Mouse (Mus musculus) gastrocnemius, adult 18-20 months (tissue): ENCODE measurements around the gene Pias4. TPM values are rescaled to one million over a fixed set of nuclear protein-coding genes. Genes with fewer than 3 reads are reported as not detected.
"Not testable (repeated sequence)": the region's sequence is repeated elsewhere in the genome, so short reads cannot be mapped to it uniquely, and the experiment has no call there.

Experiments
- DNase-seq: peaks from one replicate; pipeline ENCODE4 v3.0.0; 2021; ENCODE audit warnings: low spot score
- total RNA-seq, 2 experiments: library from RNA; stranded (reverse); gene quantifications; 2 replicates each; pipeline ENCODE4 v1.2.3; 2021

Pias4 gene
- total RNA-seq, 2 experiments from 2014 or later: 15.3 to 17.1 TPM

DNA sequence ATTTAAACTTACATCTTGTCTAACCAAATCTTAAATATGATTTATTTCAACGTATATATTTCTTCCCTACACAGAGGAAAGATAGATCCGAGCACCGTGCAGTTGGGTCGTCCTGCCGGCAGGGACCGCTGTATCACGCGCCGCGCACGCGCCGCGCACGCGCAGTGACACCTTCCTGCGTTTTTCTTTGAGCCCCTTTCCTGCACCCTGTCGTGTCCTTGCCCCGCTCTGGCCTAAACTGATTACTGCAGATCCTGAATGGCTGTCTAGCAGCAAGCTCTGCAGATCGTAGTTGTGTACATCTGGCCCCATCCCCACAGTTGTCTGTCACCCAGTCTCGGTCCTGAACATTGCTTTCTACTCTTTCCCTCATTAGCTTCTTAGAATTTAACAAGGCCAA is 5.4 kb upstream of the Pias4 start:
- peak; percentile 78 for DNase-seq

DNA sequence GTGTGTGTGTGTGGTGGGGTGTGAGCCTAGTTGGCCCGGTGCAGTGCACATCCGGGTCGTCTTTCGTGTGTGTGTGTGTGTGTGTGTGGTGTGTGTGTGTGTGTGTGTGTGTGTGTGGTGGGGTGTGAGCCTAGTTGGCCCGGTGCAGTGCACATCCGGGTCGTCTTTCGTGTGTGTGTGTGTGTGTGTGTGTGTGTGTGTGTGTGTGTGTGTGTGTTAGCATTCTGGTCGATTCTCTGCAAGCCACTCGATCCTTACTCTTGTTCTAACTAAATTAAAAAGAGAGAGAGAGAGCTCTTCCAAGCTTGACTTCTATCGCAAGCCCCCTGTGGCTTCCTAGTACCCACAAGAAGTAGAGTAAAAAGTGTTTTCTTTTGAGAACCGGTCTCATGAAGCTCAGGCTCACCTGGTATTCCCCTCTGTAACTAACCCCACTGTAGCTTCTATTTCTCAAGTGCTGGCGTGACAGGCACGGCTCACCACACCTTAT is 1.7 kb upstream of the Pias4 start:
- not testable (repeated sequence) for DNase-seq

DNA sequence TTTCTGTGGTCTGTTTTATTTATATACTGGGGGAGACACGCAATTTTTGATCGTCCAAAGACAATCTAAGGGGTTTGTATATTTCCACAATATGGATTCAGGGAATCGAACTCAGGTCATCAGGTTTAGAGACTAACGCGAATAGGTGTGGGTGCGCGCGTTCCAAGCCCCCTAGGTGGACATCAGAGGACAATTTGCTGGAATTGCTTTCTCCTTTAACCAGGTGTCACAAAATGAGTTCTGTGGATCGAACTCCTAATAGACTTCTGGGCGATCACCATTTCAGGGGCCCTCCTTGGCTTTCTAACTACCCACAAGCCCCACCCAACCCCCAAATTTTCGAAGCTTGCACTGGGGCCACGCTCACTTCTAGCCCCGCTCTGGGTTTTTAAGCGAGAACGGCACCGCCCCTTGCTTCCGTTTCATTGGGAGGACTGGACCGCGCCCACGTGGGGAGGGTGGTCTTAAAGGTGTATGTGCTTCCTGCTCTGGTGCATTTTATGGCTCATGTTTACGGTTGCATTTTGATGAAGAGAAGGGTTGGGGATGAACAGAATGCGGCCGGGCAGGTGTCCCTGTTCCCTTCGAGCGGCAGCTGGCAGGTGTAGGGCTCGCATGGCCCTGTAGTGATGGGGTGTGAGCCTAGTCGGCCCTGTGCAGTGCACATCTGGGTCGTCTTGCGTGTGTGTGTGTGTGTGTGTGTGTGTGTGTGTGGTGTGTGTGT is 960 bp upstream of the Pias4 start:
- peak; percentile 88 for DNase-seq

DNA sequence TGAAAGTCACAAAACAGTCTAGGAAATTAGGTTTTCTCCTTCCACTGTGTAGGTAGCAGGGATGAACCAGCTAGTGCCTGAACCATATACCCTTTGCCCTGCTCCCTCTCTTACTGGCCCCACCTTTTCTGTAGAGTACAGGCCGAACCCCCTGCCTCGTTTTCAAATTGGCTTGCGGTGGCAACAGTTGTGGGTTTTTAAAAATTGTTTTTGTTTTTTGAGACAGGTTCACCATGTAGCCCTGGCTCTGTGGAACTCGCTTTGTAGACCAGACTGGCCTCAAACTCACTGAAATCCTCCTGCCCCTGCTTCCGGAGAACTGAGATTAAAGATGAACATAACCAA is 336 bp upstream of the Pias4 start:
- DNase-seq: no peak

DNA sequence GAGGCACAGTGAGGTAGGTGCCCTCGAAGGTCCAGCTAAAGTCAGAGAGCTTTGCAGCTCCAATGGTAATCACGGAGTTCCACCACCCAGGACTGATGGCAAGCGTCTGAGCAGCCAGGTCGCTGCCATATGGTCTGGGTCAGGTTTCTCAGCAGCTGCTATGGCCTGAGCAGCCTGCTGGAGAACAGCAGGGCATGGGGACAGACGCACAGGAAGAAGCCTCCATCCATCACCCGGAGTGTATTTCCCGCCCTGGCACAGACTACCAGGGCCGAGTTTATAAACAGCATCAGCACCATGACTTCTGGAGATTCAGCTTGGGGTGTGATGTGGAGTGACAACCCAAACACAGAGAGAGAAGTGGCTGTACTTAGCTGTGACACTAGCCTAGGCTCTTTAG is 2.6 kb downstream of the Pias4 start:
- no peak for DNase-seq

DNA sequence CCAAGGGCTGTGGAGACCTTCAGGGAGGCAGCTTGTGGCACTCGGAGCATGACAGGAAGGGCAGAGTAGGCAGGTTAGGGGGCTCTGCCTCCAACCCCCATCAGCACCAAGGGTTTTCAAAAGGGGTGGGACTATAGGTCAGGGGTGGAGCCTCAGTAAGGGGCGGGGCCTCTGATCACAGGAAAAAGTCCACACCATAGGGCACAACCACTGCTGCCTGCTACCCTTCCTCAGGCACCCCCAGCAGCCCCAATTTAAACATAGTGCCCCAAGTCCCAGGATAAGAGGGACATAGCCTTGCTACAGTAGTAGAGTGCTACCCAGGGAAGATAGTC is 5.4 kb downstream of the Pias4 start:
- no peak for DNase-seq

DNA sequence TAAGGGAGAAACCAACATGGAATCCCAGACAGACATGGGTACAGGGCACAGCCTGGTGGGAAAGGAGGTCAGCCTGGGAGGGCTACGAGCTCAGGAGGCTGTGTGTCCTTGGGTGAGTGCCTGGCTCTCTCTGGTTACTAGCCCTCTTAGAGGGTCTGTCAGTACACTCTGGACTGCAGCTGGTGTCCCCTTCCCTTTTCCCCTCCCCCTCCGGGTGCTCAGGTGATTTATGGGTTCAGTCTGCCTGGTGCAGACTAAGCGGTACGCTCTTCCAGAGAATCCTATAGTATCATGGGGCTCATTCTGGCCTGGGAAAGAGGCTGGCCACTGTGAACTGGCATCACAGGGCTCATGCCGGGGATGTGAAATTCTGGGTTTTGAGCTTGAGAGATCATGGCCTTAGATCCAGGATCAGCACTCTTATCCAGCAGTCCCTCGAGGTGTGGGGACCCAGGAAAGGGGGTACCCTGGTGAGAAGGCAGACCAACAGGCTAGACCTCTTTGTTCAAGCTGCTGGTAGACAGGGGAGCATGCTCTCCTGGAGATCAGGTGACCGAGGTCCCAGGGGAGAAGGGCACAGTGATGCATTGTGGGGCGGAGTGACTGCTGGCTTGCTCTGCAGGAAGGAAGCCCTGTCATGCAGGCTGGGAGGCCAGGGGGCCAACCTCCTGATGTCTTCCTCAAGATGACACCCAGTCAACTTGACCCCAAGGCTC is 6.0 kb downstream of the Pias4 start:
- no peak for DNase-seq

DNA sequence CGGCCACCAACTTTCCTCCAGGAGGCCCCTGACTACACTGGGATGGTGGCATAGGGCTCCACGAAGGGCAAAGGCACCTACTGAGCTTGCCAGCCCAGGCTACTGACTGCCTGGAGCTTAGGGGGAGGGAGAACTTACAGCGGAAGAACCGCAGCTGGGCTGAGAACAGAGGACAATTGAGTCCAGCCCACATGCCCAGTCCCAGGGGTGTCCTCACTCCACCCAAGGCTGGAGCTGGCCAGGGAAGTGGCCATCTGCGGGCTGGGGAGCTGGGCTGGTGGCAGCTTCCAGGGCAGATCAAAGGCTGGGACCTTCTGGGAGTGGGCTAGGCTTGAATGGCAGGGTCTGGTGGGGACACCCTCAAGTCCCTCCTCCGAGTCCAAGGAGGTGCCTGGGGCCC is 13.0 kb downstream of the Pias4 start:
- DNase-seq: no peak

DNA sequence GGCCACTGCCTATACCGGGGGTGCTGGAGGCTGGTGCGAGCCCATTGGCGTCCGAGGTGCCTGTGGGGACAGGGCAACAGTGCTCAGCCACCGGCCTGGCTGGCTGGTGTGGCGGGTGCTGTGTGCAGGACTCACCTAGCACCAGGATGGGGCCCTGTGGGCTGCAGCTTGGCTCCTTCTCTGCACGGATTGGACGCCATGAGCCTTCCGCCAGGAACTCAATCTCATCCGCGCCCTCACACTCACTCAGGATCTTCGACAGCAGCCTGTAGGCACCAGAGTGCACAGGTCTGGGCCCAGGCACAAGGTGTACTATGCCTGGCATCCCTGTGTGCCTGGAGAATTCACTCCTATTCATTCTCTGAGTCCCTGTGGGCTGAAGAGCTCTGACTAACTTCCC is 13.4 kb downstream of the Pias4 start:
- DNase-seq: no peak

DNA sequence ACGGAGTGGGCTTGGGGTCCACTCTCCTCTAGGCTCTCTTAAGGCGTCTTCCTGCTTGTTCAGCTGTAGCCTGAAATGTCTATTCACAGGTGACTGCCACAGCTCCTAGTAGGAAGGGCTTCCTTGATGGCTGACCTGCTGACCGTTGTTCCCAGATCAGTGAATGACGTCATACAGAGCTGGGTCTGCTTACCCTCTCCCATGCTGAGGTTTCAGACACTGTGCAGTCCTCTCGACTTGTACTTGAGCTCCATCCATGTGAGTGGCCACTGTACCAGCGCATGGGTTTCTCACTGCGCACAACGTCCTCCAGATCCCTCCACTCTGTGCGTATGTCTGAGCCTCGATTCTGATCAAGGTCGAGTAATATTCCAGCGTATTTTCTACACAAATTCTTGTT is 15.1 kb downstream of the Pias4 start:
- DNase-seq: no peak

DNA sequence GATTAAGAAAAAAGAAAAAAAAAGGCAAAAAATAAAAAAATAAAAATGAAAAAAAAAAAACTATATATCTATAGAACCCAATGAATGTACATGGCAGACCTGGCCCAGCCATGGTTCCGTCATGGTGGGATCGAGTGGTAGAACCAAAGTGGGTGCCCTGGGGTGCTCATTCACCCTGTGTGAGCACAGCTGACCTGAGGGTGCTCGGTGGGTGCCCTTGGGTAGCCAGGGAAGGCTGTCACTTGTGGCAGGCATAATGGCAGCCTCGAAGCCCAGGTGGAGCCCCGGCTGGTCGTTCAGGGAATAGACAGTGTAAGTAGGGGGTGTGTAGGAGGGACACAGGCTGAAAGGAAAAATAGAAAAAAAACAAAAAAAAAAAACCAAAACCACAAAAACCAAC is 16.5 kb downstream of the Pias4 start:
- DNase-seq: no peak

DNA sequence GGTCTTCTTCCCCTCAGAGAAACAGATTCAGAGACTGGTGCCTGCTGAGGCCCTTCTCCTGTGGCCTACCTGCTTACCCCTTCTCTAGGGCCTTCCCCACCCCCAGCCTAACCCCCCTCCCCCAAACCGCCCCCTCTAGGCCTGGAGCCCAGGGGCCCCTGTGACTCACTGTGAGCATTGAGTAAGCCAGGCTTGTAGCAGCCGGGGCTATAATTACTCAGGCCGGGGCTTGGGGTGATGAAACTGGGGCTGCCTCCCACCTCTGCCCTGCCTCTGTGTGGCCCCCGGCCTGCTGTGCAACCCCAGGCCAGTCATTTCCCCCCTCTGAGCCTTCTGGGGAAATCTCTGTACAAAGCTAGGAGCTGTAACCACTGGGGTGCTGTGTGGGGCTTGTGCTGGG is 21.4 kb downstream of the Pias4 start:
- no peak for DNase-seq

DNA sequence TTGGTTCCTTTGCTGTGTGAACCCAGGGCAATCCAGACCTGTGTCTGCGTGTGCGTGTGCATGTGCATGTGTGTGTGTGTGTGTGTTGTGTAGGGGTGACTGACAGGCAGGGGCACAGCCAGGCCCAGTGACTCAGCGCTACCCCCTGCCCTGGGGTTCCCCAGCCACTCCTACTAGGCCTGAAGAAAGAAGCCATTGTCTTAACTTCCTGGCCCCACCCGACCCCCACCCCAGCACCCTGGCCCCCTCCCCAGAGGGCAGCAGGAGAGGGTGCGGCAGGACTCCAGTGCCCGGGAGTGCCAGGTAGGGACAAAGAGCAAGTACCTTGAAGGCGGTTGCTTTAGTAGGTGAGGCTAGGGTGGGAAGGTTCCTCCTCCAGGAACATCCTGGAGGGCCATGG is 21.9 kb downstream of the Pias4 start:
- no peak for DNase-seq

DNA sequence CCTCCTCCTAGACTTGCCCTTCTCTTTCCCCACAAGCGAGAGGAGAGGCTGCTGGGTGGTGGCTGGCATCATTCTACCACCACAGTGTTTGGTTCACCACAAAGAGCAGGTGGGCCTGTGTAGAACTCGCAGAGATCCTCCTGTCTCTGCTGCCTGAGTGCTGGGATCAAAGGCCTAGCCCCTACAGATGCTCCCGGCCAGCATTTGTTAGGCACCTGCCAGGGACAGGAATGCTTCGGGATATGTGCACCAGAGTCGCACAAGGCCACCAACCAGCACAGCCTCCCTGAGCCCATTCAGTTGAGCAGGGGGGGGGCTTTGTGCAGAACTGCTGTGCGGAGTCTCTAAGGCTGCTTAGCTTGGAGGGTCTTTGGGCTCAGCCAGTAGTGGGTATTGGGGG is 22.4 kb downstream of the Pias4 start:
- no peak for DNase-seq

DNA sequence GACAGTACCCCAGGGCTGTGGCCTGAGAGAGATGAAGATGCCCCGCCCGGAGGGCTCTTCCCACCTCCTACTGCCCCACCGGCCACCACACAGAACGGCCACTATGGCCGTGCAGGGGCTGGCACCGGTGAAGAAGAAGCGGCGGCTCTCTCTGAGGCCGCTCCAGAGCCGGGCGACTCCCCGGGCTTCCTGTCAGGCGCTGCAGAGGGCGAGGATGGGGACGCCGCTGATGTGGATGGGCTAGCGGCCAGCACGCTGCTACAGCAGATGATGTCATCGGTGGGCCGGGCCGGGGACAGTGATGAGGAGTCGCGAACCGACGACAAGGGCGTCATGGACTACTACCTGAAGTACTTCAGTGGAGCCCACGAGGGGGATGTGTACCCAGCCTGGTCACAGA is 23.1 kb downstream of the Pias4 start:
- DNase-seq: no peak

DNA sequence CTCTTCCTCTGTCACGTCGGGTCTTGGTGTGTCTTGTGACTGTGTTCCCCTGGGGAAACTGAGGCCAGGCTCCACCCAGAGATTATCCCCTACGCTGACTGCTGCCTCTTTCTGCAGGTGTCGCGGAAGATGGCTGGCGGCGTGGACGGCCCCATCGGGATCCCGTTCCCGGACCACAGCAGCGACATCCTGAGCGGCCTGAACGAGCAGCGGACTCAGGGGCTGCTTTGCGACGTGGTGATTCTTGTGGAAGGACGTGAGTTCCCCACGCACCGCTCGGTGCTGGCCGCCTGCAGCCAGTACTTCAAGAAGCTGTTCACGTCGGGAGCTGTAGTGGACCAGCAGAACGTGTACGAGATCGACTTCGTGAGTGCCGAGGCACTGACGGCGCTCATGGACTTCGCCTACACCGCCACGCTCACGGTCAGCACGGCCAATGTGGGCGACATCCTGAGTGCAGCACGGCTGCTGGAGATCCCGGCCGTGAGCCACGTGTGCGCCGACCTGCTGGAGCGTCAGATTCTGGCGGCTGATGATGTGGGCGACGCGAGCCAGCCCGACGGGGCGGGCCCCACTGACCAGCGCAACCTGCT is 23.8 kb downstream of the Pias4 start:
- DNase-seq: no peak

DNA sequence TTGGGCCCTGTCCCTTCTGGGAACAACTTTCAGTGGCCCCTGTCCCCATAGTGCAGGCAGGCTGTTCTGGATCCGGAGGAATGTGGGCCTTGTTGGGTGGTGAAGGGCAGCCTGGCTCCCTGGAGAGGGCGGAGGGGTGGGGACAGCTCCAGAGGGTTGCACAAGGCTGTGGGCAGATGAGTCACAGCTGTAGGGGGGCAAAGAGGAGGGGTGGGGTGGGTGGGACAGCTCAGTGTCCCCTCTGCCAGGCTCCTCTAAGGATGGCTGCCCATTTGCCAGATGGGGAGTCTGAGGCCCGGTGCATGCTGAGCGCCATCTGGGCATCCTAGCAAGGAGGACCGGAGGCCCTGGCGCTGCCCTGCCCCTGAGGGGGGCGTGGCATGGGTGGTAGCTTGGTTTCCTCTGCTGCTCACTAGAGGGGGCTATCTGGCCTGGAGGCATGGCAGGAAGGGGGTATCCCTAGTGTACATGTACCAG is 24.5 kb downstream of the Pias4 start:
- no peak for DNase-seq

DNA sequence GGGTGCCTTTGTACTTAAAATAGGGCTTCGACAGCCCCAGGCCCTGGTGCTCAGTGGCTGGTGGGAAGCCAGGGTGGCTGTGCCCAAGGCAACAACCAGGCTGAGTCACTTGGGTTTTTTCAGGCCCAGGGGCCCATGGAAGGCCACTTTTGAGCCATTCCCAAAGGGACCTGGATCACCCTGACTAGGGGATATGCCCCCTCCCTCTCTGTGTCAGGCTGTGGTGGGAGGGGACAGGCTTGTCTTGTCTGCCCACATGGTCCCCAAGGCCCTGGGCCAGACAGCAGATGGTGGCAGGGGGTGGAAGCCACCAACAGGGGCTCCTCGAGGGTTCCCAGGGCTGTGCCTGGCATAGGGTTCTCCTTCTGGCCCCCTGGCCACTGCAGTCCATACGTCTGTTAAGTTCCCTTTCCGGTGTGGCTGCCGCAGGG is 25.2 kb downstream of the Pias4 start:
- no peak for DNase-seq

DNA sequence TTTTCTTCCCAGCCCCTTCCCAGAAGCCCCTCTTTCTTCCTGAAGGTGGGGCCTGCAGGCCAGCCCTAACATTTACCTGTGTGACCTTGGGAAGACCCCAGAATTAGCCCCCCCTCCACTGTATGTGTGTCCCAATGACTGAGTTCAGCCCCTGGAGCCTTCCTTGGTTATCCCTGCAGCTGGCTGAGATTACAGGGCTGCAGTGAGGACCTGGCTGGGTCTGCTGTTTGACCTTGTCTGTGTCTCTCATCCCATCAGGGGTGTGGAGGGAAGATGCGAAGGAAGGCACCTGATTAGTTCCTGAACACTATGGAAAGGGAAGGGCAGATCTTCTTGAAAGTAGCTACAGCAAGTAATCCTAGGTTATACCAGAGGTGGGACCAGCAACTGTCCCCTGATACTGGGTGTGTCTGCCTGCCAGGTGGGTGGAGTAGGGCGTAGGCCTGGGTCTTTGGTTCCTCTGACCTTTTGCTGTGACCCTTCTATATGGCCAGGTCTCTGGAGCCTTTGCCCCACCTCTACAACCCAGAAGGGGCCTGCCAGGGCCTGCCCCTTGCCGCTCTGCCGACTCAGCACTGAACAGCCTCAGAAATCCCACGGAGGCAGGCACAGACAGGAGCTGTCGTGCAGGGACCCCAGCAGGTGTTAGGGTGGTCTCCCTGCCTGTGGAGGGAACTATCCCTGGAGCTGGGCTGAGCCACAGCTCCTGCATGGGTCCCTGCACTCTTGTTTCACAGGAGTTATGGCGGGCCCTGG is 26.1 kb downstream of the Pias4 start:
- DNase-seq: no peak

DNA sequence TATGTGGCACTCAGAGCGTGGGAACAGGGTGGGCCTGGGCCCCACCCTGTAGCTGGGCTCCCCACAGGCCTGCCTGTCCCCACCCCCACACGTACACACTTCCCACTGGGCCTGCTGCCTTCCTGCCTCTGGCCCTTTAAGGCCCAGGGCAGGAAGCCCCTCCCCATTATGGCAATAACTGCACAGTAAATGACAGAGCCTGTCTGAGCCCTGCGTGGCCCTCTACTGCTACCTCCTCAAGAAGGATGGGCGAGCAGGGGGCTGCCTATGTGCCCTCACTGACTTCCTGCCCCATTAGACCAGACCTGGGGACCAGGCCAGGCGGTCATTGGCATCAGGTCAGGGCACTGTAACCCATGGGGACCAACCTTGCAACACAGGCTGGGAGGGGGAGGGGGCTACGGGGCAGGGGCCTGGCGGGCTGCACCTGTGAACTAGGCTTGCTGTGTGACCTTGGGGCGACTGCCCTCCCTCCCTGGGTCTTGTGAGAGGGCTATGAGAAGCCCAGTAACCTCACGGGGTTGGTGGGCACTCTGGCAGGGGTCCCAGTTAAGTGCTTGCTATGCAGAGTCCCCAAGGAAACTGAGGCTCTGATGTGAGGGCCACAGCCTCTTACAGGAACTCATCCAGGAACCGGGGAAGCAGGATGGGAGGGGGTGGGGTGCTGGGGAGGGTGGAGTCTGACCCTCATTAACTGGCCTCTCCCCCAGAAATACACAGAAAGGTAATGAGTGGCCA is 26.8 kb downstream of the Pias4 start:
- DNase-seq: no peak

DNA sequence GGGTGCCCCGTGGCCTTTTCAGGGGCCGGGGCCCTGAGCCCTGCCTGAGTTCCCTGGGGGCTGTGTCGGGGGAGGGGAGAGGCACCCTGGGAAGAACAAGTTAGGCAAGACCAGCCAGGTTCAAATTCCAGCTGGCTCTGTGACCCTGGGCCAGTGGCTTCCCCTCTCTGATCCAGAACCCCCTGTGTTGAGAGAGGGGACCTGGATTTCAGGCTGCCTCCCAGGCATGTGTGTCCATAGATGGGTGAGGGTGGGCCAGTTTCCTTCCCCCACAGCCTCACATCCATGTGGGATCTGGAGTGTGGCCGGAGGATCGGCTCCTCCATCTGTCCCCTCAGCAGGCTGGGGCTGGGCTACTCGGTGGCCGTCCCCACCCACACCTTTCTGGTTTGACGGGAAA is 27.7 kb downstream of the Pias4 start:
- no peak for DNase-seq

DNA sequence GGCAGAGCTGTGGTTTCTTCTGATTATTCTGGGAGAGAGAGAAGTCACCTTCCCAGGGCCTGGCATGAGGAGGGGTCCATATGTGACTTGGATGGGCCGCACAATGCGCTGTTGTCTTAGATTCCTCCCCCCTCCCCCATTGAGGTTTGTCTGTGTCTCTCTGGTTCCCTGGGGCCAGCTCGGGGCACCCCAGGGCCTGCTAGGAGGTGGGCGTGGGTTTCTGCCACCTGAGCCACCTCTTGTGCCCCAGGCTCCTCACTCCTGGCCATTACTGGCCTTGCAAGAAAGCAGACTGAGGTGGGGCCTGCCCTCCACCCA is 28.2 kb downstream of the Pias4 start:
- DNase-seq: no peak
